Mouse (Mus musculus) spleen, postnatal 10 days (tissue): ENCODE results near the gene Lyzl4.
"Not testable (repeated sequence)": the region's sequence is repeated elsewhere in the genome, so short reads cannot be mapped to it uniquely, and the experiment has no call there.

ENCODE experiments used
- DNase-seq, 2 experiments: peaks; one replicate each; pipeline ENCODE4 v3.0.0; 2021 to 2022; ENCODE audit warnings: low spot score in 2 of 2

The Lyzl4 gene

GRCm38 (mm10) chr9:121600861-121601427, 41.0 kb downstream of the Lyzl4 start:
- DNase-seq, result no peak

- no peak for DNase-seq
Measured at GRCm38 (mm10) chr9:121600201-121600860, 41.6 kb downstream of the Lyzl4 start.

- no peak for DNase-seq
Measured at GRCm38 (mm10) chr9:121599551-121599950, 42.3 kb downstream of the Lyzl4 start.

GRCm38 (mm10) chr9:121598106-121598505, 43.8 kb downstream of the Lyzl4 start:
- no peak for DNase-seq

- DNase-seq, result no peak
Measured at GRCm38 (mm10) chr9:121594771-121595170, 47.1 kb downstream of the Lyzl4 start.

GRCm38 (mm10) chr9:121593768-121594167, 48.1 kb downstream of the Lyzl4 start:
- not testable (repeated sequence) for DNase-seq

- no peak for DNase-seq
Measured at GRCm38 (mm10) chr9:121592948-121593550, 48.8 kb downstream of the Lyzl4 start.

- DNase-seq, result no peak
Measured at GRCm38 (mm10) chr9:121589533-121589932, 52.4 kb downstream of the Lyzl4 start.

GRCm38 (mm10) chr9:121574380-121574779, 67.5 kb downstream of the Lyzl4 start:
- no peak for DNase-seq

- DNase-seq, result no peak
Measured at GRCm38 (mm10) chr9:121568451-121568850, 73.4 kb downstream of the Lyzl4 start.

GRCm38 (mm10) chr9:121566387-121566786, 75.5 kb downstream of the Lyzl4 start:
- DNase-seq, result no peak

- DNase-seq, result no peak
Measured at GRCm38 (mm10) chr9:121563276-121563675, 78.6 kb downstream of the Lyzl4 start.

GRCm38 (mm10) chr9:121560515-121560914, 81.4 kb downstream of the Lyzl4 start:
- DNase-seq, result no peak

GRCm38 (mm10) chr9:121558167-121558566, 83.7 kb downstream of the Lyzl4 start:
- no peak for DNase-seq

GRCm38 (mm10) chr9:121556913-121557312, 85.0 kb downstream of the Lyzl4 start:
- no peak for DNase-seq

GRCm38 (mm10) chr9:121555395-121556000, 86.4 kb downstream of the Lyzl4 start:
- DNase-seq, result no peak

GRCm38 (mm10) chr9:121553643-121554042, 88.3 kb downstream of the Lyzl4 start:
- no peak for DNase-seq

- DNase-seq, result no peak
Measured at GRCm38 (mm10) chr9:121550327-121550771, 91.5 kb downstream of the Lyzl4 start.

GRCm38 (mm10) chr9:121549444-121549843, 92.5 kb downstream of the Lyzl4 start:
- DNase-seq, result no peak

- no peak for DNase-seq
Measured at GRCm38 (mm10) chr9:121549010-121549409, 92.9 kb downstream of the Lyzl4 start.

- no peak for DNase-seq
Measured at GRCm38 (mm10) chr9:121547431-121547830, 94.5 kb downstream of the Lyzl4 start.

GRCm38 (mm10) chr9:121541530-121541929, 100.4 kb downstream of the Lyzl4 start:
- no peak for DNase-seq

- no peak for DNase-seq
Measured at GRCm38 (mm10) chr9:121532626-121533025, 109.3 kb downstream of the Lyzl4 start.
